ENCODE assay signal across 12 mouse cellular contexts in genomic region chr17:14624433-14624832, GRCm38 (mm10).
A peak's percentile ranks its signal among the peaks of the same experiment; 100 is the strongest.
DNase-seq lines count a peak whose midpoint lies in the region; ATAC-seq lines count a peak whose summit lies in the region.
"Had no signal": no experiment of that assay in that cellular context is flagged by ENCODE, and none has a peak within 500 bp of the region (broad histone marks: within the 10 kb centered on the region; RNA-seq: fewer than 3 reads in every experiment).

No protein-coding gene starts in this region.

- H3K27ac ChIP-seq in forebrain, embryonic 15.5 days (replicated peaks) = no peak overlapping the region
- no peak overlapping the region for H3K27ac ChIP-seq in forebrain, embryonic 14.5 days (ENCODE audit: low read depth, low read length)
- no peak overlapping the region for H3K27ac ChIP-seq in kidney, embryonic 16.5 days (ENCODE audit: low read length)
- H3K27ac ChIP-seq in kidney, embryonic 14.5 days (ENCODE audit: low read depth, low read length) = no peak overlapping the region
- peak overlapping the region; percentile 77 for H3K27ac ChIP-seq in embryonic facial prominence, embryonic 10.5 days (replicated peaks)
- H3K27ac ChIP-seq in limb, embryonic 11.5 days (replicated peaks; ENCODE audit: low read depth, low read length) = peak overlapping the region; percentile 42; the same call in 1 of the 2 replicates
- H3K27ac ChIP-seq: liver, embryonic 15.5 days; midbrain, embryonic 15.5 days had no signal

- no peak overlapping the region for H3K4me3 ChIP-seq in forebrain, embryonic 15.5 days
- H3K4me3 ChIP-seq in forebrain, embryonic 14.5 days (ENCODE audit: low read depth, low read length) = no peak overlapping the region
- no peak overlapping the region for H3K4me3 ChIP-seq in kidney, embryonic 16.5 days (ENCODE audit: low read length)
- no peak overlapping the region for H3K4me3 ChIP-seq in kidney, embryonic 14.5 days (ENCODE audit: low read length)
- no peak overlapping the region for H3K4me3 ChIP-seq in embryonic facial prominence, embryonic 10.5 days
- no peak overlapping the region for H3K4me3 ChIP-seq in limb, embryonic 11.5 days (ENCODE audit: low read depth, low read length)
- H3K4me3 ChIP-seq: liver, embryonic 15.5 days; midbrain, embryonic 15.5 days had no signal

- 0 out of 2 replicates have a peak overlapping the region, but pooled peaks have one; percentile 7 for H3K9ac ChIP-seq in forebrain, embryonic 15.5 days (replicated peaks)
- H3K9ac ChIP-seq in forebrain, embryonic 14.5 days (ENCODE audit: low read length) = no peak overlapping the region
- no peak overlapping the region for H3K9ac ChIP-seq in kidney, embryonic 16.5 days (replicated peaks; ENCODE audit: low read length)
- H3K9ac ChIP-seq in kidney, embryonic 14.5 days (ENCODE audit: low read depth, low read length) = no peak overlapping the region
- H3K9ac ChIP-seq in limb, embryonic 11.5 days (ENCODE audit: low read length) = no peak overlapping the region; the same call in 1 of the 2 replicates
- H3K9ac ChIP-seq: liver, embryonic 15.5 days; midbrain, embryonic 15.5 days had no signal

- H3K4me2 ChIP-seq in forebrain, embryonic 15.5 days (replicated peaks) = no peak overlapping the region
- no peak overlapping the region for H3K4me2 ChIP-seq in forebrain, embryonic 14.5 days (ENCODE audit: low read length)
- 0 out of 2 replicates have a peak overlapping the region, but pooled peaks have one; percentile 20 for H3K4me2 ChIP-seq in kidney, embryonic 16.5 days (replicated peaks; ENCODE audit: low read depth, low read length)
- H3K4me2 ChIP-seq in kidney, embryonic 14.5 days (replicated peaks; ENCODE audit: low read depth, low read length) = no peak overlapping the region
- no peak overlapping the region for H3K4me2 ChIP-seq in limb, embryonic 11.5 days (ENCODE audit: low read depth, severe bottlenecking)
- H3K4me2 ChIP-seq: liver, embryonic 15.5 days; midbrain, embryonic 15.5 days had no signal

- 46% methylated on average over 8 of the region's 8 CpGs for WGBS in forebrain, embryonic 15.5 days
- WGBS in forebrain, embryonic 14.5 days = 54% methylated on average over 8 of the region's 8 CpGs
- 37% methylated on average over 8 of the region's 8 CpGs for WGBS in kidney, embryonic 16.5 days
- 43% methylated on average over 8 of the region's 8 CpGs for WGBS in kidney, embryonic 14.5 days
- WGBS in embryonic facial prominence, embryonic 10.5 days = 33% methylated on average over 8 of the region's 8 CpGs
- WGBS in limb, embryonic 11.5 days = 26% methylated on average over 8 of the region's 8 CpGs

- H3K4me1 ChIP-seq in forebrain, embryonic 15.5 days = no peaks in the 10 kb centered on the region
- no peaks in the 10 kb centered on the region for H3K4me1 ChIP-seq in forebrain, embryonic 14.5 days (ENCODE audit: control insufficient read depth, insufficient read depth, low read length)
- H3K4me1 ChIP-seq in kidney, embryonic 16.5 days (ENCODE audit: insufficient read depth, low read length) = peaks cover 7% of the 10 kb centered on the region; the same call in 1 of the 2 replicates
- no peaks in the 10 kb centered on the region for H3K4me1 ChIP-seq in kidney, embryonic 14.5 days (ENCODE audit: control insufficient read depth, insufficient read depth, low read length)
- peaks cover 27% of the 10 kb centered on the region for H3K4me1 ChIP-seq in embryonic facial prominence, embryonic 10.5 days
- 0 out of 2 replicates have a peak, but pooled peaks cover 3% of the 10 kb centered on the region for H3K4me1 ChIP-seq in limb, embryonic 11.5 days (ENCODE audit: control insufficient read depth, insufficient read depth, low read length)
- H3K4me1 ChIP-seq: liver, embryonic 15.5 days; midbrain, embryonic 15.5 days had no signal

- no peaks in the 10 kb centered on the region for H3K27me3 ChIP-seq in forebrain, embryonic 15.5 days
- H3K27me3 ChIP-seq in forebrain, embryonic 14.5 days (replicated peaks; ENCODE audit: control insufficient read depth, insufficient read depth, low read length) = no peaks in the 10 kb centered on the region
- H3K27me3 ChIP-seq in kidney, embryonic 16.5 days (ENCODE audit: insufficient read depth, low read length) = no peaks in the 10 kb centered on the region
- no peaks in the 10 kb centered on the region for H3K27me3 ChIP-seq in kidney, embryonic 14.5 days (ENCODE audit: control insufficient read depth, insufficient read depth, low read length)
- no peaks in the 10 kb centered on the region for H3K27me3 ChIP-seq in embryonic facial prominence, embryonic 10.5 days (replicated peaks; ENCODE audit: low read depth, poor library complexity, severe bottlenecking)
- H3K27me3 ChIP-seq in limb, embryonic 11.5 days (ENCODE audit: control insufficient read depth, insufficient read depth, low read length) = no peaks in the 10 kb centered on the region
- H3K27me3 ChIP-seq: liver, embryonic 15.5 days; midbrain, embryonic 15.5 days had no signal

- no peak for ATAC-seq in forebrain, embryonic 15.5 days (replicated peaks)
- no peak for ATAC-seq in forebrain, embryonic 14.5 days
- ATAC-seq in kidney, embryonic 16.5 days (ENCODE audit: low FRiP score, low TSS enrichment) = no peak
- ATAC-seq in kidney, embryonic 14.5 days (ENCODE audit: low FRiP score, low TSS enrichment) = no peak
- ATAC-seq in limb, embryonic 11.5 days (ENCODE audit: insufficient number of reproducible peaks, low FRiP score, low TSS enrichment, low read depth) = 0 out of 2 replicates have a peak, but pooled peaks have one; percentile 51
- ATAC-seq: midbrain, embryonic 15.5 days had no signal

- no peaks in the 10 kb centered on the region for H3K9me3 ChIP-seq in forebrain, embryonic 15.5 days
- H3K9me3 ChIP-seq in forebrain, embryonic 14.5 days (replicated peaks; ENCODE audit: control insufficient read depth, low read length) = no peaks in the 10 kb centered on the region
- H3K9me3 ChIP-seq in kidney, embryonic 16.5 days (ENCODE audit: low read length) = no peaks in the 10 kb centered on the region
- H3K9me3 ChIP-seq in kidney, embryonic 14.5 days (ENCODE audit: control insufficient read depth, low read length) = no peaks in the 10 kb centered on the region
- no peaks in the 10 kb centered on the region for H3K9me3 ChIP-seq in embryonic facial prominence, embryonic 10.5 days
- no peaks in the 10 kb centered on the region for H3K9me3 ChIP-seq in limb, embryonic 11.5 days (ENCODE audit: control insufficient read depth, low read length)
- H3K9me3 ChIP-seq: liver, embryonic 15.5 days; midbrain, embryonic 15.5 days had no signal

- no peaks in the 10 kb centered on the region for H3K36me3 ChIP-seq in forebrain, embryonic 15.5 days
- H3K36me3 ChIP-seq in forebrain, embryonic 14.5 days (ENCODE audit: control insufficient read depth, insufficient read depth, low read length) = no peaks in the 10 kb centered on the region
- H3K36me3 ChIP-seq in kidney, embryonic 16.5 days (ENCODE audit: insufficient read depth, low read length) = no peaks in the 10 kb centered on the region
- H3K36me3 ChIP-seq in kidney, embryonic 14.5 days (ENCODE audit: control insufficient read depth, insufficient read depth, low read length) = no peaks in the 10 kb centered on the region
- no peaks in the 10 kb centered on the region for H3K36me3 ChIP-seq in embryonic facial prominence, embryonic 10.5 days (replicated peaks)
- H3K36me3 ChIP-seq in limb, embryonic 11.5 days (ENCODE audit: control insufficient read depth, insufficient read depth, low read length) = no peaks in the 10 kb centered on the region
- H3K36me3 ChIP-seq: liver, embryonic 15.5 days; midbrain, embryonic 15.5 days had no signal

- DNase-seq in forebrain, embryonic 14.5 days (ENCODE audit: low spot score) = no peak
- peak; percentile 47 for DNase-seq in embryonic facial prominence, embryonic 10.5 days (ENCODE audit: low spot score)
- peak; percentile 48 for DNase-seq in limb, embryonic 11.5 days (ENCODE audit: low spot score)
- DNase-seq in neural tube, embryonic 10.5 days (ENCODE audit: extremely low spot score, low spot score) = no peak
- no peak for DNase-seq in retina, postnatal 1 day
- DNase-seq: gastrocnemius, postnatal 10 days; thymus, postnatal 14 days had no signal

Comparison
In these comparisons a context has a peak if more than half of its experiments do, and no peak if none do; other contexts are left out.
1. H3K27ac ChIP-seq: peak in embryonic facial prominence, embryonic 10.5 days (single experiment) and limb, embryonic 11.5 days (single experiment); none in forebrain, embryonic 15.5 days (single experiment), forebrain, embryonic 14.5 days (single experiment), kidney, embryonic 16.5 days (single experiment) and kidney, embryonic 14.5 days (single experiment).
2. DNase-seq: peak in embryonic facial prominence, embryonic 10.5 days (single experiment) and limb, embryonic 11.5 days (single experiment); none in forebrain, embryonic 14.5 days (single experiment), neural tube, embryonic 10.5 days (single experiment) and retina, postnatal 1 day (single experiment).